Mouse (Mus musculus): ENCODE data around the gene Tmub1.

GRCm38 (mm10) chr5:24442029-24442428, 5.6 kb downstream of the Tmub1 start:
- TF ChIP-seq CTCF (IDR thresholded peaks at IDR 0.05; ENCODE audit: extremely low read depth, insufficient read depth, insufficient read length, insufficient replicate concordance) (no peak), POLR2A (IDR thresholded peaks at IDR 0.05; ENCODE audit: low read depth, low read length) (no peak)
